Mouse (Mus musculus) monocyte, adult 5-6 weeks (primary cell): ENCODE measurements around the gene Mthfsd. TPM values are rescaled to one million over a fixed set of nuclear protein-coding genes. Genes with fewer than 3 reads are reported as not detected.
A peak's percentile ranks its signal among the peaks of the same experiment; 100 is the strongest.

ENCODE experiments used
- ATAC-seq: fragments of 153-309, 156-312 bp; replicated peaks from 2 replicates; pipeline ENCODE4 v1.8.0; 2017; ENCODE audit warnings: mild to moderate bottlenecking; ENCODE audit not compliant: low TSS enrichment, insufficient number of reproducible peaks, severe bottlenecking, poor library complexity, low FRiP score
- total RNA-seq: library from RNA; stranded (forward); fragments of 200-1000, 200-491, 200-594 nt; gene quantifications from 3 replicates; pipeline ENCODE4 v1.2.3, GENCODE M21; 2017

The Mthfsd gene
- total RNA-seq, 1 experiment from 2014 or later: 13.1 TPM

GRCm38 (mm10) chr8:121092627-121093026 is 15.6 kb downstream of the Mthfsd start:
- 0 out of 2 replicates have a peak, but pooled peaks have one; percentile 34 for ATAC-seq

- ATAC-seq: no peak
Observed at GRCm38 (mm10) chr8:121092141-121092540, 16.1 kb downstream of the Mthfsd start.

GRCm38 (mm10) chr8:121090716-121091115 is 17.5 kb downstream of the Mthfsd start:
- ATAC-seq: no peak

DNA sequence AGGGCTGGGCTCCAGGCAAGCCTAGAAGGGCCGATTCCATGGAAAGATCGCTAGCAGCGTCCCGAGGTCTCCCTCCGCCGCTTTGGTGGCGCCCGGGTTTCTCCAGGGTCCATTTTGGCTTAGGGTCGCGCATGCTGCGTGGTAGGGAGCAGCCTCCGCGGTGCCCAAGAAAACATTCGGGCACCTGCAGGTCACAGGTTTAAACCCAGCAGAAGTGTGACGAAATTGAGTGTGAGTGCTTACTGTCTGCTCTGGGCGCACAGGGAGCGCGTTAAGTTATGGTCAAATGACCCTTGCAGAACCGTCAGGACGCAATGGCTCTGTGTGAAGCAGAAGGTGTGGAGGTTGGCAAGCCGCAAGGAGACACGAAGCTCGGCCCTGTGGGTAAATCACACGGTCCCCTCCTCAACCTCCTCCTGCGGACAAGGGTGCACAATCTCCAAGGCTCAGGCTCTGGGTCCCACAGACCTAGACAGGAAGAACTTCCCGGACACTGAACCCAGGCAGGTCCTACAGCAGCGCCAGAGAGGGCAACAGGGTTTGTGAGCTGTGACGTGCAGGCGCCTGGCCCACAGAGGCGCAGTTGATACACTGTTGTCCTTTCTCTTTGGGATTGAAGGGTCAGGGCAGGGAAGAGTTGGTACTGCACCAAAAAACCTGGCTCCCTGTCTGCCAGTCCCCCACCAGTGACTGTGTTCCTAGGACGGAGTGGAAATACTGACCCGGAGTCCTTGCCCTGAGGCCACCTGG is 18.4 kb downstream of the Mthfsd start:
- ATAC-seq: no peak

GRCm38 (mm10) chr8:121088871-121089630 is 19.1 kb downstream of the Mthfsd start:
- no peak for ATAC-seq

GRCm38 (mm10) chr8:121088281-121088680 is 19.9 kb downstream of the Mthfsd start:
- ATAC-seq: no peak

DNA sequence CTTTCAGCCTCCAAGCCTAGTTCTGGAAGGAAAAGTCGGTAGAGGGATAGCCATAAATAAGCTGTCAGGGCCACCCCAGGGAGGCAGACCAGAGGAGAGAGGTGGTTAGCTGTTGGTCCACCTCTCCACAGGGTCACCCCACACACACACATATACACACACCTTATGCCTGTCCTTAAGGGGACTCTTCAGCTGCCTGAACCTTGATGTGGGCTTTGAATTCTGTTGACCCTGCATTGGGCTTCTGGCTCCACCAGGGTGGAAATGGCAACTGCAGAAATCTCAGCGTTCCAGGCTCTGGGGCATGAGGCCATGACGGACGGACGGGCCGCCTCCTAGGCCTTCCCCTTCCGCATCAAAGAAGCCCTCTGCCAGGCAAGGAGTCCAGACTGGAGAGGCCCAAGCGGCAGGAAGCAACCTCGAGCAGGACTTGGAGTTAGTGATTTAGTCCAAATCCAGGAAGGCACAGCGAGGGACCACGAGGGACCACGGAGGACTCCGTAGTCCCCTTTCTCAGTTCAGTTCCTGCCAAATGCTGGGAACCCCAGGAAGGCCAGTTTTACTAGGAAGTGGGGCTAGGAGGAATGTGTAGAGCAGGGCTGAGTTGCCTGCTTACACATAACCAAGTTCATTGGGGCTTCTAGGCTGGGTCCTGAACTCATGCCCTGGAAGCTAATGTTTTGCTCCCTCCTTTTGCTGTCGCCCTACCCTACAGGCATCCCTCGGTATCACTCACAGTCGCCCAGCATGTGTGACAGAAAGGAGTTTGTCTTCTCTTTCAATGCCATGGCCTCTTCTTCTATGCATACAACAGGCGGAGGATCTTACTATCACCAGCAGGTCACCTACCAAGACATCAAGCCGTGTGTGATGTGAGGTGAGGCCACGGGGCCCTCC is 21.9 kb downstream of the Mthfsd start:
- ATAC-seq: no peak

- ATAC-seq: no peak
Observed at GRCm38 (mm10) chr8:121085561-121085960, 22.6 kb downstream of the Mthfsd start.

- no peak for ATAC-seq
Observed at GRCm38 (mm10) chr8:121085011-121085410, 23.2 kb downstream of the Mthfsd start.

- ATAC-seq: no peak
Observed at GRCm38 (mm10) chr8:121084210-121084951, 23.8 kb downstream of the Mthfsd start, which contains the start of gene Foxf1. TSS of gene Foxf1 (plus strand) at chr8:121084386.

DNA sequence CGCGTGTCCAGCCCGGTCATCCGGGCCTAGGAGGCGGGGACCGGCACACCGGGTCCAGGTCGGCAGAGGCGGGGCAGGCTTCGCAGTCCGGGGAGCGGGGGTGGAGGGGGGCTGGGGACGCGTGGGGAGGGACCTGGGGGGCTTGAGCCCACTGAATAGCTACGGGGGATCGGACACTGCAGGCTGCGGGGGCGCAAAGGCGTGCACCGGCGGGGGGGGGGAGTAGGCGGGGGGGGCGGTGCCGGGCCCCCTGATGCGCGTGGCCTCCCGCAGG is 24.3 kb downstream of the Mthfsd start:
- ATAC-seq: no peak

- no peak for ATAC-seq
Observed at GRCm38 (mm10) chr8:121083093-121083935, 24.9 kb downstream of the Mthfsd start.

DNA sequence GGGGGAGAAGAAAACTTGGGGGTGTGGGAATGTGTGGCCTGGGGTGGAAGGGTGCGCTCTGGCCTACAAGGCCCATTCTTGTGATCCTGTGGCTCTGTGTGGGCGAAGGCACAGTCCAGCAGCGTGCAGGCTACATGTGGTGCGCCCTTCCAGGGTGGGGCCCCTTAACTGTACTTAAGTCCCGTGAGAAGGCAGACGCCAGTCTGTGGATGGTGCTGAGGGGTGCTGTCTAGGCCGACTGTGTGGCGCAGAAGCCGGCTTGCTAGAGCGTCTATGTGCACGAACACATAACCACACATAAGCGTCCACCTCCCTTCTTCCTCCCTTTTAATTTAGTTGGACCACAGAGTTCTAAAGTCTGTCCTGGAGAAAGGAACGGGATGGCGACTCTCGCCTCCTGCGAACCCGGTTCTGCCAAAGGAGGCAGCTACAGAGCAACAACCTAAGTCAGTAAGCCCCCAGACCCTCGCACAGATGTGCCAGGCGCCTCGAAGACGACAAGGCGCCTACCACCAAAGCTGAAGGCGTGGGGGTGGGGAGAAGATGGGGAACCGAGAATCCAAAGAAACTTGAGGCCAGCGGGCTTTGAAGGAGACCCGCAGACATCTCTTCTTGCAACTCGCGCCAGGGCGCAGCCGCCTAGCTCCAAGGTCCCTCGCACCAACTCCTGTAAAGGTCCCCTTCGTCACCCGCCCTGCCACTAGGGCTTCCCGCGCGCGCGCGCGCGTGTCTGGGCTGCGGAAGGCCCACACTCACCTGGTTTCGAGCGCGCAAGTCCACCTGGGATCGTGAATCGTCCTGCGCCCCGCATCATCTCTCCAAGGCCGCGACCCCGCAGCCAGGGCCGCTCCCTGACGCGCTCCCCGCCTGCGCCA is 25.7 kb downstream of the Mthfsd start:
- no peak for ATAC-seq

DNA sequence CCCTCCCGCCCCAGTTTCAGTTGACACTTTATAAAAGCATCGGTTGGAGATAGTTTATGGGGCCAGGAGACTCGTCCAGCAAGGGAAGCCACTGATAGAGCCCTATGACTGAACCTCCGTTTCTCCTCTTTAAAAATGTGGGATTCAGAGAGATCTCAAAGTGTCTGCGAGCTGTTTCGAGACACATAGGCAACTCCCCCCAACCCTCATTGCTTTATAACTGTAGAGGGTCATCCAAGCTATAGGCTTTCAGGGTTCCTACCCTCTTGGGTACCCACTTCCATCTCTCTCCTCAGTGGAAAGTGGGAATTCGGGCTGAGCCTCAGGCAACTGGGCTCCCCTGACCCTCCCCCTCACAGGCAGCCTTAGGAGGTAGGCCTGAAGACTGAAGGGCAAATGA is 26.8 kb downstream of the Mthfsd start:
- no peak for ATAC-seq

- no peak for ATAC-seq
Observed at GRCm38 (mm10) chr8:121080361-121081090, 27.7 kb downstream of the Mthfsd start.

GRCm38 (mm10) chr8:121079944-121080343 is 28.2 kb downstream of the Mthfsd start:
- no peak for ATAC-seq
